Mouse (Mus musculus): ENCODE data around the gene Camk2n1. TPM values are rescaled to one million over a fixed set of nuclear protein-coding genes. Genes with fewer than 3 reads are reported as not detected.

The Camk2n1 gene
- polyA plus RNA-seq, 1 experiment = 3.4 TPM

GRCm38 (mm10) chr4:138499856-138500645 lies 45.9 kb downstream of the Camk2n1 start:
- Histone ChIP-seq H3K27ac (ENCODE audit: control insufficient read depth, insufficient read depth, low read depth, low read length, poor library complexity) (no peak overlapping the region), H3K4me3 (replicated peaks; ENCODE audit: control insufficient read depth, low read depth, low read length) (no peak overlapping the region), H3K4me1 (ENCODE audit: control insufficient read depth, insufficient read depth, low read length) (no peaks in the 10 kb centered on the region)
- 75% methylated on average over 21 of the region's 21 CpGs for WGBS
- TF ChIP-seq CTCF (IDR thresholded peaks at IDR 0.05; ENCODE audit: control insufficient read depth, insufficient read depth, low read length) (no peak), POLR2A (IDR thresholded peaks at IDR 0.05; ENCODE audit: borderline replicate concordance, control insufficient read depth, low read depth, low read length) (no peak)

- TF ChIP-seq POLR2A (IDR thresholded peaks at IDR 0.05; ENCODE audit: borderline replicate concordance, control insufficient read depth, low read depth, low read length) (no peak), CTCF (IDR thresholded peaks at IDR 0.05; ENCODE audit: control insufficient read depth, insufficient read depth, low read length) (no peak)
- H3K4me3 ChIP-seq (replicated peaks; ENCODE audit: control insufficient read depth, low read depth, low read length) = no peak overlapping the region
- H3K4me1 ChIP-seq (ENCODE audit: control insufficient read depth, insufficient read depth, low read length) = no peaks in the 10 kb centered on the region
- 59% methylated on average over 5 of the region's 5 CpGs for WGBS
- H3K27ac ChIP-seq (ENCODE audit: control insufficient read depth, insufficient read depth, low read depth, low read length, poor library complexity) = no peak overlapping the region
Measured at GRCm38 (mm10) chr4:138501048-138501447, 46.9 kb downstream of the Camk2n1 start.

DNA sequence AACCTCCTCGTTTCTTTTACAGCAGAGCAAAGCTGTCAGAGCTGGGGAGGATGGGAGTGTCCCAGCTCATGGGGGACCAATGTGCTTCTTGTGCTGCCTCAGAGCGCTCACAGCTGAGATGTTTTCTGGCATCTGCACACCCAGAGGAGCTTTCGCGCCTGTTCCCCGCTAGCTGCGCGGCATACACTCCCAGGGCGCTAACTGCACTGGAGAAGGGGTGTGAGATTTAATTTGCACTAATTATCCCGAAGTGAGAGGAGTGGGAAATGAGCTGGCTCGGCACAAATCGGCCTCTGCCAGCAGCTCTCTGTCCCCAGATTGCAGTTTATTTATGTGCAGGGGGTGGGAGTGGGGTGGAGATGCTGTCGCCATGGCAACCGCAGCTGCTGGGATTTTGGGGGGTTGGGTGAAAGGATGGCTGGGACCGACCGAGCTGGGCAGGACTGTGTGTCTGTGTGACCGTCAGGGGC lies 50.6 kb downstream of the Camk2n1 start:
- Histone ChIP-seq H3K27ac (ENCODE audit: control insufficient read depth, insufficient read depth, low read depth, low read length, poor library complexity) (no peak overlapping the region), H3K4me1 (ENCODE audit: control insufficient read depth, insufficient read depth, low read length) (no peaks in the 10 kb centered on the region), H3K4me3 (replicated peaks; ENCODE audit: control insufficient read depth, low read depth, low read length) (no peak overlapping the region)
- TF ChIP-seq CTCF (IDR thresholded peaks at IDR 0.05; ENCODE audit: control insufficient read depth, insufficient read depth, low read length) (no peak), POLR2A (IDR thresholded peaks at IDR 0.05; ENCODE audit: borderline replicate concordance, control insufficient read depth, low read depth, low read length) (no peak)
- WGBS = 7% methylated on average over 16 of the region's 16 CpGs

DNA sequence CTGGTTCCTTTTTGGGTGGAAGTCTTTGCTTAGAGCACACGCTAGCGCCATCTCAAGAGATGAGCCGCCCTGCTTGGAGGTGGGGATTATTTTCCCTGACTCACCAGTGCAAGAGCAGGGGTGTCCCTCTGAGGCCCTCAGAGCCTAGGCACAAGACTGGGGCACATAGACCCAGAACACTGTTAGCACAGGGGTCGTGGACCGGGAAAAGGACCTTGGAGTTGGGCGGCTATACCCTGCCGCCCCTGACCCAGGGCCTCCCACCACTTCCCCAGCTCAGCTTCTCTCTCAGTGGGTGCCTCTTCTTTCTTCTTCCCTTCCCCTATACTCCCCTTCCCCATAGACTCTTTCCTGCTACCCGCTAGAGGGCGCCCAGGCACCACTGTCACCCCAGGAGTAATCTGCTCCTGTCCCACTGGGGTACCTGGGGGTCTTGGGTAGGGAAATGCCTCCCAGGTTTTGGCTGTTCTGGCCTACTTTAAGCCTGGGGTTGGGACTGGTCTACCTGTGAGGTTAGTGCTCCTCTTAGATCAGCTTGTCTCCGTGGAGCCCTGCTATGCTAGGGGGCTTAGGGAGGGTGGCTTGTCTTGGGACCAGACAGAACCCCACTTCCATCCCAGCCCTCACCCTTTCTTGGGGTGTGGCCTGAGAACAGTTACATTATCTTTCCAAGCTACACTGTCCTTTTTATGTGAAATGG lies 51.2 kb downstream of the Camk2n1 start:
- TF ChIP-seq POLR2A (IDR thresholded peaks at IDR 0.05; ENCODE audit: borderline replicate concordance, control insufficient read depth, low read depth, low read length) (no peak), CTCF (IDR thresholded peaks at IDR 0.05; ENCODE audit: control insufficient read depth, insufficient read depth, low read length) (peak; percentile 27; the same call in 1 of the 2 replicates)
- WGBS = 10% methylated on average over 10 of the region's 10 CpGs
- H3K27ac ChIP-seq (ENCODE audit: control insufficient read depth, insufficient read depth, low read depth, low read length, poor library complexity) = no peak overlapping the region
- no peaks in the 10 kb centered on the region for H3K4me1 ChIP-seq (ENCODE audit: control insufficient read depth, insufficient read depth, low read length)
- H3K4me3 ChIP-seq (replicated peaks; ENCODE audit: control insufficient read depth, low read depth, low read length) = no peak overlapping the region

GRCm38 (mm10) chr4:138507903-138508302 lies 53.8 kb downstream of the Camk2n1 start:
- WGBS = 62% methylated on average over 6 of the region's 6 CpGs
- no peak overlapping the region for H3K27ac ChIP-seq (ENCODE audit: control insufficient read depth, insufficient read depth, low read depth, low read length, poor library complexity)
- TF ChIP-seq CTCF (IDR thresholded peaks at IDR 0.05; ENCODE audit: control insufficient read depth, insufficient read depth, low read length) (no peak), POLR2A (IDR thresholded peaks at IDR 0.05; ENCODE audit: borderline replicate concordance, control insufficient read depth, low read depth, low read length) (no peak)
- no peaks in the 10 kb centered on the region for H3K4me1 ChIP-seq (ENCODE audit: control insufficient read depth, insufficient read depth, low read length)
- no peak overlapping the region for H3K4me3 ChIP-seq (replicated peaks; ENCODE audit: control insufficient read depth, low read depth, low read length)

Other genes starting within 250 kb of the Camk2n1 start
- gene Hp1bp3, start 238.0 kb upstream of the Camk2n1 start, polyA plus RNA-seq (2011; ENCODE audit: insufficient read depth, insufficient read length, low replicate concordance, missing spikeins) = 116 and 226 TPM in 2 replicates
- gene Sh2d5, start 203.9 kb upstream of the Camk2n1 start, polyA plus RNA-seq (2011; ENCODE audit: insufficient read depth, insufficient read length, low replicate concordance, missing spikeins) = 4.8 and 11.7 TPM in 2 replicates
- gene Kif17, start 203.9 kb upstream of the Camk2n1 start, polyA plus RNA-seq (2011; ENCODE audit: insufficient read depth, insufficient read length, low replicate concordance, missing spikeins) = 1.6 TPM in 1 of 2 replicates, not detected in the other
- gene Ddost, start 149.6 kb upstream of the Camk2n1 start, polyA plus RNA-seq (2011; ENCODE audit: insufficient read depth, insufficient read length, low replicate concordance, missing spikeins) = 31.4 and 64.8 TPM in 2 replicates
- gene Pink1, start 128.0 kb upstream of the Camk2n1 start, polyA plus RNA-seq (2011; ENCODE audit: insufficient read depth, insufficient read length, low replicate concordance, missing spikeins) = 35.7 and 48.1 TPM in 2 replicates
- 1.2 TPM in 1 of 2 replicates, not detected in the other for gene Cda, start 86.3 kb upstream of the Camk2n1 start, polyA plus RNA-seq (2011; ENCODE audit: insufficient read depth, insufficient read length, low replicate concordance, missing spikeins)
- not detected in 2 replicates for gene Fam43b, start 57.8 kb upstream of the Camk2n1 start, polyA plus RNA-seq (2011; ENCODE audit: insufficient read depth, insufficient read length, low replicate concordance, missing spikeins)
- gene Mul1, start 19.6 kb upstream of the Camk2n1 start, polyA plus RNA-seq (2011; ENCODE audit: insufficient read depth, insufficient read length, low replicate concordance, missing spikeins) = 5.8 and 7.8 TPM in 2 replicates
- gene Vwa5b1, start 181.6 kb downstream of the Camk2n1 start, polyA plus RNA-seq (2011; ENCODE audit: insufficient read depth, insufficient read length, low replicate concordance, missing spikeins) = not detected in 2 replicates